In genomic region chr6:23986293-23986692, GRCm38 (mm10) we compare ENCODE assay signal across 42 mouse cellular contexts. TPM values are rescaled to one million over a fixed set of nuclear protein-coding genes. Genes with fewer than 3 reads are reported as not detected.
"Had no signal": no experiment of that assay in that cellular context is flagged by ENCODE, and none has a peak within 500 bp of the region (broad histone marks: within the 10 kb centered on the region; RNA-seq: fewer than 3 reads in every experiment).

No protein-coding gene starts in this region.

- H3K9me3 ChIP-seq: heart, embryonic 10.5 days; heart, embryonic 12.5 days; hindbrain, embryonic 13.5 days; hindbrain, embryonic 15.5 days; intestine, embryonic 15.5 days; limb, embryonic 10.5 days; limb, embryonic 12.5 days; liver, embryonic 13.5 days had no signal

- H3K4me2 ChIP-seq: heart, embryonic 12.5 days; hindbrain, embryonic 13.5 days; hindbrain, embryonic 15.5 days; intestine, embryonic 15.5 days; limb, embryonic 12.5 days; liver, embryonic 11.5 days; liver, embryonic 13.5 days had no signal

- DNase-seq: gastrocnemius, adult 2 months; gastrocnemius, postnatal 10 days; gastrocnemius, postnatal 36 days; heart, adult 18-20 months; heart, postnatal 10 days; heart, postnatal 4 days; kidney, adult 18-20 months; kidney, adult 8-10 months; kidney, postnatal 10 days; kidney, postnatal 25 days; kidney, postnatal 4 days; layer of hippocampus, adult 9-11 months; layer of hippocampus, postnatal 36 days; liver; liver, embryonic 13.5 days had no signal

- ATAC-seq: hindbrain, postnatal 0 days; intestine, embryonic 15.5 days; intestine, postnatal 0 days had no signal

- H3K4me1 ChIP-seq: heart, embryonic 10.5 days; heart, embryonic 12.5 days; hindbrain, embryonic 15.5 days; intestine, embryonic 15.5 days; limb, embryonic 10.5 days; liver, embryonic 13.5 days had no signal

- H3K4me3 ChIP-seq: gastrocnemius, adult 2 months; heart, embryonic 10.5 days; heart, embryonic 12.5 days; hindbrain, embryonic 13.5 days; hindbrain, embryonic 15.5 days; intestine, embryonic 15.5 days; limb, embryonic 10.5 days; limb, embryonic 12.5 days; liver, embryonic 13.5 days had no signal

- H3K27ac ChIP-seq: gastrocnemius, adult 2 months; heart, embryonic 10.5 days; hindbrain, embryonic 13.5 days; hindbrain, embryonic 15.5 days; hindbrain, postnatal 0 days; intestine, embryonic 15.5 days; limb, embryonic 10.5 days; limb, embryonic 12.5 days; liver, embryonic 13.5 days had no signal

- H3K36me3 ChIP-seq: heart, embryonic 10.5 days; heart, embryonic 12.5 days; hindbrain, embryonic 13.5 days; hindbrain, embryonic 15.5 days; intestine, embryonic 15.5 days; limb, embryonic 10.5 days; limb, embryonic 12.5 days; liver, embryonic 13.5 days had no signal

- H3K9ac ChIP-seq: heart, embryonic 12.5 days; hindbrain, embryonic 13.5 days; hindbrain, embryonic 15.5 days; intestine, embryonic 15.5 days; limb, embryonic 12.5 days; liver, embryonic 13.5 days had no signal

- H3K27me3 ChIP-seq: heart, embryonic 12.5 days; hindbrain, embryonic 13.5 days; hindbrain, embryonic 15.5 days; intestine, embryonic 15.5 days; limb, embryonic 12.5 days; liver, embryonic 13.5 days had no signal

RNA-seq across cellular contexts. Expression of gene Tas2r118, which starts 16.4 kb away (rescaled TPM):
- total RNA-seq: gastrocnemius, adult 2 months; gastrocnemius, postnatal 10 days; gastrocnemius, postnatal 36 days; heart, adult 18-20 months; heart, adult 8-10 months; heart, postnatal 10 days; heart, postnatal 25 days; heart, postnatal 4 days; hindbrain, postnatal 0 days; layer of hippocampus, adult 18-20 months; layer of hippocampus, adult 8-10 months; layer of hippocampus, postnatal 14 days; layer of hippocampus, postnatal 36 days; left cerebral cortex, adult 18-20 months; left cerebral cortex, adult 8-10 months; left cerebral cortex, postnatal 10 days; left cerebral cortex, postnatal 25 days had no signal
- polyA plus RNA-seq: frontal cortex, adult 2 months; gonadal fat pad, adult 2 months; heart, embryonic 10.5 days; heart, embryonic 12.5 days; heart, embryonic 14.5 days; heart, embryonic 16.5 days; hindbrain, embryonic 11.5 days; hindbrain, embryonic 13.5 days; hindbrain, embryonic 15.5 days; hindbrain, postnatal 0 days; intestine, embryonic 15.5 days; intestine, postnatal 0 days; kidney, embryonic 14.5 days; kidney, embryonic 16.5 days; limb, embryonic 10.5 days; limb, embryonic 12.5 days; limb, embryonic 14.5 days; liver, embryonic 11.5 days; liver, embryonic 13.5 days had no signal
